Mouse (Mus musculus) frontal cortex, adult (tissue): ENCODE measurements around the gene Creb5.

Experiments used
- ATAC-seq: cut with Nextera tagmentation; 2 replicates; pipeline ENCODE4 v1.9.2; 2017; ENCODE audit warnings: mild to moderate bottlenecking, moderate library complexity, mixed read lengths; ENCODE audit not compliant: low TSS enrichment

Creb5 gene

GRCm38 (mm10) chr6:53429891-53430290, 142.8 kb downstream of the Creb5 start:
- ATAC-seq: no peak

- ATAC-seq: no peak
Measured at GRCm38 (mm10) chr6:53445862-53446460, 158.9 kb downstream of the Creb5 start.

- no peak for ATAC-seq
Measured at GRCm38 (mm10) chr6:53447479-53447878, 160.4 kb downstream of the Creb5 start.

GRCm38 (mm10) chr6:53448317-53448870, 161.3 kb downstream of the Creb5 start:
- ATAC-seq: no peak

GRCm38 (mm10) chr6:53449437-53450173, 162.5 kb downstream of the Creb5 start:
- no peak for ATAC-seq

- peak; percentile 88 for ATAC-seq
Measured at GRCm38 (mm10) chr6:53450494-53450893, 163.4 kb downstream of the Creb5 start.

- ATAC-seq: no peak
Measured at GRCm38 (mm10) chr6:53452240-53452639, 165.2 kb downstream of the Creb5 start.

- no peak for ATAC-seq
Measured at GRCm38 (mm10) chr6:53455442-53455841, 168.4 kb downstream of the Creb5 start.

- ATAC-seq: no peak
Measured at GRCm38 (mm10) chr6:53456111-53456510, 169.0 kb downstream of the Creb5 start.

GRCm38 (mm10) chr6:53459995-53460747, 173.1 kb downstream of the Creb5 start:
- ATAC-seq: no peak

- ATAC-seq: no peak
Measured at GRCm38 (mm10) chr6:53461056-53461455, 174.0 kb downstream of the Creb5 start.

- ATAC-seq: 0 out of 2 replicates have a peak, but pooled peaks have one; percentile 31
Measured at GRCm38 (mm10) chr6:53461775-53462770, 175.0 kb downstream of the Creb5 start.

- no peak for ATAC-seq
Measured at GRCm38 (mm10) chr6:53462802-53463201, 175.7 kb downstream of the Creb5 start.

GRCm38 (mm10) chr6:53463261-53463813, 176.3 kb downstream of the Creb5 start:
- ATAC-seq: no peak

GRCm38 (mm10) chr6:53469204-53469603, 182.1 kb downstream of the Creb5 start:
- no peak for ATAC-seq

- no peak for ATAC-seq
Measured at GRCm38 (mm10) chr6:53469703-53470102, 182.6 kb downstream of the Creb5 start.

- no peak for ATAC-seq
Measured at GRCm38 (mm10) chr6:53470559-53470958, 183.5 kb downstream of the Creb5 start.

GRCm38 (mm10) chr6:53470999-53471591, 184.0 kb downstream of the Creb5 start:
- ATAC-seq: no peak

GRCm38 (mm10) chr6:53472751-53473150, 185.7 kb downstream of the Creb5 start:
- ATAC-seq: no peak

GRCm38 (mm10) chr6:53477501-53477900, 190.4 kb downstream of the Creb5 start:
- no peak for ATAC-seq
